Mouse (Mus musculus) liver, embryonic 14.5 days (tissue): ENCODE measurements around the gene Tap1. TPM values are rescaled to one million over a fixed set of nuclear protein-coding genes. Genes with fewer than 3 reads are reported as not detected.

Experiments used
- ATAC-seq: fragments of 200-750 bp; cut with Nextera tagmentation; 2 replicates; pipeline ENCODE4 v1.8.0; 2017; ENCODE audit warnings: moderate number of reproducible peaks, mild to moderate bottlenecking, moderate library complexity; ENCODE audit not compliant: insufficient read depth
- DNase-seq, 3 experiments: peaks; one replicate each; pipeline ENCODE4 v3.0.0-alpha.2; 2012 to 2013; ENCODE audit warnings: low read depth in 3 of 3, low spot score in 3 of 3
- H3K27ac ChIP-seq: fragments of 300-500 bp; sonication (generic); 2 replicates; pipeline ENCODE4 v1.5.1; 2014; ENCODE audit warnings: moderate library complexity, mild to moderate bottlenecking, control low read depth, inconsistent platforms
- H3K27me3 ChIP-seq: fragments of 300-500 bp; sonication (generic); 2 replicates; pipeline ENCODE4 v1.6.1; 2014; ENCODE audit warnings: mild to moderate bottlenecking, low read length, moderate library complexity; ENCODE audit not compliant: control insufficient read depth, insufficient read depth
- H3K36me3 ChIP-seq: fragments of 300-500 bp; sonication (generic); replicated peaks from 2 replicates; pipeline ENCODE4 v1.6.1; 2014; ENCODE audit warnings: low read depth; ENCODE audit not compliant: control insufficient read depth, insufficient read depth
- H3K4me1 ChIP-seq, 2 experiments: fragments of 200-500 bp in 1 of 2; fragments of 300-500 bp in 1 of 2; sonication (generic) in 1 of 2; replicated peaks; 2 replicates each; pipeline ENCODE4 v1.6.1; 2012 to 2014; ENCODE audit warnings: antibody characterized with exemption in 1 of 2, inconsistent platforms in 1 of 2, low read length in 1 of 2; ENCODE audit not compliant: control insufficient read depth in 2 of 2, insufficient read depth in 2 of 2
- H3K4me2 ChIP-seq: fragments of 300-500 bp; sonication (generic); 2 replicates; pipeline ENCODE4 v1.6.1; 2014; ENCODE audit warnings: low read depth, mild to moderate bottlenecking, control low read depth, moderate library complexity
- H3K4me3 ChIP-seq, 2 experiments: fragments of 200-500 bp in 1 of 2; fragments of 300-500 bp in 1 of 2; sonication (generic) in 1 of 2; 2 replicates each; pipeline ENCODE4 v1.5.1; 2012 to 2014; ENCODE audit warnings: low read depth in 2 of 2, low read length in 2 of 2, mild to moderate bottlenecking in 2 of 2, control low read depth in 1 of 2, inconsistent platforms in 1 of 2, moderate library complexity in 1 of 2; ENCODE audit not compliant: insufficient read depth in 1 of 2
- H3K9ac ChIP-seq: fragments of 300-500 bp; sonication (generic); replicated peaks from 2 replicates; pipeline ENCODE4 v1.6.1; 2014; ENCODE audit warnings: mild to moderate bottlenecking, control low read depth, moderate library complexity
- H3K9me3 ChIP-seq: fragments of 300-500 bp; sonication (generic); 2 replicates; pipeline ENCODE4 v1.6.1; 2016; ENCODE audit warnings: low read length, mixed read lengths; ENCODE audit not compliant: control insufficient read depth
- CTCF ChIP-seq: IDR thresholded peaks from 2 replicates; pipeline ENCODE4 v1.5.1; 2016; ENCODE audit warnings: antibody characterized with exemption, low read depth, control low read depth
- EP300 ChIP-seq: IDR thresholded peaks from 2 replicates; pipeline ENCODE4 v1.6.1; 2016; ENCODE audit warnings: antibody characterized with exemption, low read depth
- WGBS: fragments of 180-500 bp; shearing (Covaris S2); extraction: QIAGEN DNeasy Blood & Tissue Kit; methylation state at CpG from one replicate; pipeline ENCODE4 v1.1.7; 2014; ENCODE audit not compliant: insufficient replicate concordance; 5-methylcytosine and 5-hydroxymethylcytosine counted together
- polyA plus RNA-seq, 2 experiments: library from polyadenylated mRNA; depleted of rRNA in 1 of 2; stranded (reverse) in 1 of 2; unstranded in 1 of 2; fragments of >200 nt; fragmentation: Nextera tagmentation in 1 of 2; extraction: Ambion mirVana in 1 of 2; gene quantifications; 2 replicates each; pipeline versions ENCODE4 v1.2.1 to v1.2.3; 2012 to 2014

Gene Tap1
- polyA plus RNA-seq, 2 experiments = 1.9 to 2.5 TPM

- DNase-seq (no peak), ATAC-seq (no peak)
- no peak overlapping the region for H3K27ac ChIP-seq
- peak overlapping the region; percentile 60 for H3K4me2 ChIP-seq
- no peak overlapping the region for H3K4me3 ChIP-seq
- peaks cover 31% of the 10 kb centered on the region for H3K27me3 ChIP-seq
- no peak overlapping the region for H3K9ac ChIP-seq
- no peaks in the 10 kb centered on the region for H3K9me3 ChIP-seq
- no peaks in the 10 kb centered on the region for H3K36me3 ChIP-seq
- H3K4me1 ChIP-seq = no peaks in the 10 kb centered on the region
- TF ChIP-seq CTCF (no peak), EP300 (no peak)
- 64% methylated on average over 12 of the region's 12 CpGs for WGBS
Observed at GRCm38 (mm10) chr17:34199050-34199619, 11.8 kb downstream of the Tap1 start.

DNA sequence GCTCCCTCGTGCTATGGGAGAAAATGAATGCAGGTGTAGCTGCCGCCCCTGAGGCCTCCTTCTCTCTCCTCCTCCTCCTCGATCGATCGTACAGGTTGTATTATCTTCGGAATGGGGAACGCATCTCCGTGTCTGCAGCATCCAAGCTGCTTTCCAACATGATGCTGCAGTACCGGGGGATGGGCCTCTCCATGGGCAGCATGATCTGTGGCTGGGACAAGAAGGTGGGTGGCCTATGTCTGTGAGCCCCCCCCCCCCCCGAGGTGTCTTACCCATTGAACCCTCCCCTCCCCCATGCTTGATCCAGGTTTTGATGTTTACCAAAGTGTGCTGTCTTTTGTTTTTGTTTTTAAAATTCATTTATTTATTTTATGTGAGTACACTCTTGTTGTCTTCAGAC lies 12.7 kb downstream of the Tap1 start:
- TF ChIP-seq EP300 (no peak), CTCF (no peak)
- H3K27me3 ChIP-seq = peaks cover 31% of the 10 kb centered on the region
- H3K36me3 ChIP-seq = no peaks in the 10 kb centered on the region
- peaks cover under 1 to 1% of the 10 kb centered on the region in 2 experiments; a peak in 3 of 4 replicates for H3K4me1 ChIP-seq
- H3K9ac ChIP-seq = no peak overlapping the region
- H3K4me2 ChIP-seq = no peak overlapping the region
- WGBS = 76% methylated on average over 10 of the region's 10 CpGs
- ATAC-seq = no peak
- no peak overlapping the region for H3K4me3 ChIP-seq
- H3K27ac ChIP-seq = no peak overlapping the region
- DNase-seq = no peak
- H3K9me3 ChIP-seq = no peaks in the 10 kb centered on the region

GRCm38 (mm10) chr17:34200772-34201505 lies 13.6 kb downstream of the Tap1 start:
- WGBS = 77% methylated on average over 16 of the region's 16 CpGs
- H3K9me3 ChIP-seq = no peaks in the 10 kb centered on the region
- no peak for ATAC-seq
- peaks cover 31% of the 10 kb centered on the region for H3K27me3 ChIP-seq
- TF ChIP-seq EP300 (no peak), CTCF (no peak)
- H3K9ac ChIP-seq = no peak overlapping the region
- no peaks in the 10 kb centered on the region for H3K36me3 ChIP-seq
- no peak overlapping the region for H3K4me2 ChIP-seq
- H3K4me1 ChIP-seq = peaks cover 7% of the 10 kb centered on the region in 2 experiments; a peak in 3 of 4 replicates
- H3K27ac ChIP-seq = no peak overlapping the region
- no peak overlapping the region for H3K4me3 ChIP-seq
- DNase-seq = no peak

- Histone ChIP-seq H3K27me3 (peaks cover 25% of the 10 kb centered on the region), H3K4me2 (no peak overlapping the region), H3K9ac (no peak overlapping the region), H3K4me3 (no peak overlapping the region), H3K9me3 (no peaks in the 10 kb centered on the region), H3K27ac (no peak overlapping the region), H3K36me3 (no peaks in the 10 kb centered on the region), H3K4me1 (peaks cover 7% of the 10 kb centered on the region in 2 experiments; a peak in 3 of 4 replicates)
- DNase-seq = no peak
- WGBS = 65% methylated on average over 7 of the region's 7 CpGs
- TF ChIP-seq EP300 (no peak), CTCF (no peak)
- ATAC-seq = no peak
Observed at GRCm38 (mm10) chr17:34201506-34202055, 14.2 kb downstream of the Tap1 start.

DNA sequence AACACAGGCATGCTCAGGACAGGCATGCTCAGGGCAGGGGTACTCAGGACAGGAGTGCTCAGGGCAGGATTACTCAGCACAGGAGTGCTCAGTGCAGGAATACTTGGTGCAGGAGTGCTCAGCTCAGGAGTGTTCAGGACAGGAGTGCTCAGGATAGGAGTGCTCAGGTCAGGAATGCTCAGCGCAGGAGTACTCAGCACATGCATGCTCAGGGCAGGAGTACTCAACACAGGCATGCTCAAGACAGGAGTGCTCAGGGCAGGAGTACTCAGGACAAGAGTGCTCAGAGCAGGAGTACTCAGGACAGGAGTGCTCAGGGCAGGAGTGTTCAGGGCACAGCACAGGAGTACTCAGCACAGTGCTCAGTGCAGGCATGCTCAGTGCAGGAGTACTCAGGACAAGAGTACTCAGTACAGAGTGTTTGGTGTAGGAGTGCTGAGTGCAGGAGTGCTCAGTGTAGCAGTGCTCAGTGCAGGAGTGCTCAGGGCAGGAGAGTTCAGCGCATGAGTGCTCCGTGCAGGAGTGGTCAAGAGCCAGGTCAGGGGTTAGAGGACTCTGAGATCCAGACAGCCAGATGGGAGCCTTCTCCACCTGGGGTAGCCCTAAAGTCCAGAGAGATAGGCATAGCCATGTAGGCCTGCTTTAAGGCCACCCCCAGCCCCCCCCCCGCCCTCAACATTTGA lies 15.5 kb downstream of the Tap1 start:
- 78% methylated on average over 4 of the region's 4 CpGs for WGBS
- no peak overlapping the region for H3K4me3 ChIP-seq
- H3K4me1 ChIP-seq = peaks cover 7% of the 10 kb centered on the region in 2 experiments; a peak in 3 of 4 replicates
- TF ChIP-seq EP300 = no peak
- no peak for TF ChIP-seq CTCF
- DNase-seq = no peak
- H3K4me2 ChIP-seq = no peak overlapping the region
- ATAC-seq = no peak
- no peak overlapping the region for H3K27ac ChIP-seq
- H3K9me3 ChIP-seq = no peaks in the 10 kb centered on the region
- no peaks in the 10 kb centered on the region for H3K36me3 ChIP-seq
- H3K27me3 ChIP-seq = peaks cover 12% of the 10 kb centered on the region
- no peak overlapping the region for H3K9ac ChIP-seq
